Mouse (Mus musculus) cerebellum, adult 9-10 months (tissue): ENCODE measurements around the gene Ahrr.
A peak's percentile ranks its signal among the peaks of the same experiment; 100 is the strongest.

ENCODE experiments used
- DNase-seq: peaks from one replicate; pipeline ENCODE4 v3.0.0; 2022

Ahrr gene

DNA sequence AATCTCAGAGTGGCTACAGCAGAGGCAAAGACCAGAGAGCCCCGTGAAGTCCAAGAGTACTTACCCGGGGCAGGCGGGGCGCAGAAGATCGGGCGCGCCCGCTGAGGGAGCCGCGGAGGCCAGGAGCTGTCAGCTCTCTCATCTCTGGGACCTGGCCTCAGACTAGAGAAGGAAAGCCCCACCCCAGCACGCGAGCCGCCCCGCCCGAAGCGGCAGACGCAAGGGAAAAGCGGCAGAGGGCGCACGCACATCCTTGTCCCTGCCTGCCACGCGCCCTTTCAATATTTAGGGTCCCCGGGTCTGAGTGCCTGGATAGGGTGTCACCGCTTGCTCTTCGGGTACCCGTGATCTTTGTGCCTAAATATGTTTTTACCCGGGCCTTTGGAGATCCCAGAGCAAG lies at the start of gene Ahrr:
Gene Ahrr (minus strand): TSS at position 165 of the 400 bp plus-strand sequence.
- DNase-seq: no peak

DNA sequence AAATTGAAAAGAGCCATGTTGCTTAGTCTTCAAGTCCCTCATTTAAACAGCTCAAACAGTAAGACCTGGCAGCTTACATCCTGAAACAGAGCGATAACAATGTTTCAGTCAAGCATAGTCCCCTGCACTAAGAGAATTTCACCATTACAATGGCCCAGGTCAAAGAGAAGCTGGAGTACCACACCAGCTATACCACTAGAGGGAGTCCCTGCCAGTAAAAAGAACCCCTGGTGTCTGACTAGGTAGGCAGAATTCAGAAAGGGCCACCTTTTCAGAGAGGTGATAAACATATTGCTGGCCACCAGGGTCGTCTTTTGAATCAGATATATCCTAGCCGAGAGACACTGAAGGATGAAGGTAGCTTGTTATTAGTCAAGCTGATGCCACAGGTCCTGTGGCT lies 48.9 kb upstream of the Ahrr start:
- peak; percentile 32 for DNase-seq

DNA sequence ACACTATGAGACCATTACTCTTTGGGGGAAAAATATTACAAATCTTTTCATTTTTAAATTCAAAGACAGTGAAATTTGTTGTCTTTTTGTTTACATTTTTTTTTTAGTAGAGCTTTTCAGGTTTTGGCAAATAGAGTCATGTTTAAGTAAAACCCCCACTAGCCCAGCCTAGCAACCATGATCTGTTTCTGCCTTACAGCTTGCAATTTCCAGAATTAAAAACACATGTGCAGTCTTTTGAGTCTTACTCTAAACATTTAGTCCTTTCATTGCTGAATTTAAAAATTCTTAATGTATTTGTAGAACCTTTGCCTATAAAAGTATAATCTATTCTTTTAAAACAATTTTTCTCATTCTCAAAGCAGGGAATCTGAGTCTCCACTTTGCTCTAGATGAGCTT lies 37.2 kb upstream of the Ahrr start:
- no peak for DNase-seq

DNA sequence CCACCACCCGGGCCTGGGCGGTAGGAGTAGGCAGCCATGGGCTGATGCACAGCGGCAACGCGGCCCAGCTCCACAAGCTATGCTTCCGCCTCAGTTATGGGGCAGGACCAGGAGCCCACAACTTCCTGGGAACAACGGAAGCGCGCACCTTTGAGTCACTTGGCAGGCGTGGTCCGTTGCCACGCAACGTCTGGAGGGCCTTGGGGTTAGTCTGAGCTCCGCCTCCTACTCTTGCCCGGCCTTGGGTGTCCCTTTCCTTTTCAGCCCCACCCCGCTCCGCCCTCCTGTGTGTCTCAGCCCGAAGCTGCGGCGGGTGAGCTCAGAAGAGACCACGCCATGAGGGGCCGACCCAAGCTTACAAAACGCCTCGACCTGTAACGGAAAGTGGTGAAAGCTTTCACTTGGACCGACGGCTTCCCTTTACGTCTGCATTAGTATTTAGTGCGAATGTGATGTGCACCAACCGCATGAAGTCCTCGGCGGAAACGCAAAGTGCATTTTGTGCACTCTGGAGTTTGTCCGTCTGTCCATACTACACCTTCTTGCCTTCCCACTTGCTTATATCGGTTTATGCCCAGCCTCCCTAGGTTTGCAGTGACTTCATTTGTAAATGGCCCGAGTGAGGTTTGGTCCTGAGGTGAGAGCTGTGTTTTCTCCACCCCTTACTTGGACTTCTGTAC lies 25.2 kb upstream of the Ahrr start, which contains the start of gene Pdcd6:
Gene Pdcd6 (minus strand): TSS at position 411 of the 680 bp plus-strand sequence.
- DNase-seq: peak; percentile 89

DNA sequence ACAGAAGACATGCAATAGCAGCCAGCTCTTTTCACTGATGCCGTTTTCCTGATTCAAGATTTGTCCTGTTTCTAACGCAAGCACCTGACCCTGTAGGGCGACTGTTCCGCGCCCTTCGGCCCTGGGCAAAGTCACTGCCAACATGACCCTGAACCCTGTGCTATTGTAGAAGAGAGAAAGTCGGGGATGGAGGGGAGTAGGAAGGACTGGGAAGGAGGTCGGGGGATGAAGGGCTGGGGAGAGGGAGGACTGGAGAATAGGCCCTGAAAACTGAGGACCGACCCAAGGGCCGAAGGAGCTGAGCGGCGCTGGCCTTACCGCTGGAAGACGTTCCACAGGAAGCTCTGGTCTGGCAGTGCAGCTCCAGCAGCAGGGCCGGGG lies 24.6 kb upstream of the Ahrr start:
- no peak for DNase-seq

DNA sequence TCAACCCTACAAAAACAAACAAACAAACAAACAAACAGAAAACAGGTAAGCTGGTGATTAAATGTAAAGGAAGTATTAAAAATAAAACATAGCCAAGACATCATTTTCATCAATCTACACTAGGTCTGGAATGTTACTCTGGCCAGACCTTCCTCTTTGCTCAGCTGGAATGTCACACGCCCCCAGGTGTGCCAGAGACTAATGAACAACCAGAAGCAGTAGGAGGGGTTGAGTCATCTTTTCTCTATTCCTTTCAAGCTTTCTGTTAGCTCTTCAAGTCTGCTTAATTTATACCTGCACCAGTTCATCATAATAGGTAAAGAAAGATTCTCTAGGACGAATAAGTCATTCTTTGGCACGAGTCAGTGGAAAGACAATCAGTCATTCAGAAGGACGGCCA lies 24.3 kb upstream of the Ahrr start:
- no peak for DNase-seq

DNA sequence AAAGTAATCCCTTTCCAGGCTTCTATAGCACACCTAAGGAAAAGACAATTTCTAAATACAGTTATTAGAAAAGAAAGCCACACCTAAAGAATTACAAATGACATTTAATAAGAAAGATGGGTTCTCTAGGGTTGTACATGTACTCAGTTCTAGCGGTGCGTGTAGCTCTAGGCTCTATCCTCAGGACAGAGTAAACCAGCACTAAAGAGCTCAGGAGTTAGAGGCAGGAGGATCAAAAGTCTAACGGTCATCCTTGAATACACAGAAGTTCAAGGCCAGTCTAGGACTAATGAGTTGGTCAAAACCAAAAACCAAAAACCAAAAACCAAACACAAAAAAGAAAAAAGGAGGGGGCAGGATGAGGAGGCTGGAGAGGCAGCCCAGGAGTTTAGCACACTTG lies 22.5 kb upstream of the Ahrr start:
- DNase-seq: no peak

DNA sequence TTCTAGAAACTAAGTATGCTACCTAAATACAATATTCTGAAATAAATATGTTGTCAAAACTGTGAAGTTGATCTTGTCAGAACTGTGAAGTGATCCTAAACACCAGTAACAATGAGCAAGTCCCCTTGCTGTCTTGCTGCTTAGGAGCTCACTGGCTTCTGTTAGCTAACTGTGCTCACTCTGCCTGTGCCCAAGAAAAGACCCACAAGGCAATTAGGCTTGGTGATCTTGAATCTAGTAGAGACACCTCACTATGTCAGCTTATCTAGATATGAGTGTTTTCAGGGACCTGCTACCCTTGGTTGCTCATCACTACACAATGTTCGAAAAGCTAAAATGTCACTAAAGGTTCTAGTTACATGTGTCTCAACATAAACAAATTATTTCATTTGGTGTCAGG lies 13.6 kb upstream of the Ahrr start:
- DNase-seq: no peak

DNA sequence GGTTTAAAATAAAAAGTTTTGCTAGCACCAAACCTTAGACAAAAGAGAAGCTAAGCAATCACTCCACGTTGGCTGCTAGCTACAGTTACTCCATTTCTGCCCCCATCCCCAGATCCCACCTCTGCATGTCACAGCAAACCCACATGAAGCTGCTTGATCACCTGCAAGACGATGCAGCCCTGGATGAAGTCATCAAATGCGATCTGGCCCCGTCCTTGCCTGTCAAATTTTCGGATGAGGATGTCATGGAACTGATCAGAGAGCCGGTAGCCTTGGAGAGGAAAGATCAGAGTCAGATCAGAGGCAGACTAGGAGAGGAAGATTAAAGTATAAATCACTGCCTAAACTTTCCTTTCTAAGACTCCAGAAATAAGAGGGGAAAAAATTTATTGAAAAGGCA lies 13.2 kb upstream of the Ahrr start:
- no peak for DNase-seq

DNA sequence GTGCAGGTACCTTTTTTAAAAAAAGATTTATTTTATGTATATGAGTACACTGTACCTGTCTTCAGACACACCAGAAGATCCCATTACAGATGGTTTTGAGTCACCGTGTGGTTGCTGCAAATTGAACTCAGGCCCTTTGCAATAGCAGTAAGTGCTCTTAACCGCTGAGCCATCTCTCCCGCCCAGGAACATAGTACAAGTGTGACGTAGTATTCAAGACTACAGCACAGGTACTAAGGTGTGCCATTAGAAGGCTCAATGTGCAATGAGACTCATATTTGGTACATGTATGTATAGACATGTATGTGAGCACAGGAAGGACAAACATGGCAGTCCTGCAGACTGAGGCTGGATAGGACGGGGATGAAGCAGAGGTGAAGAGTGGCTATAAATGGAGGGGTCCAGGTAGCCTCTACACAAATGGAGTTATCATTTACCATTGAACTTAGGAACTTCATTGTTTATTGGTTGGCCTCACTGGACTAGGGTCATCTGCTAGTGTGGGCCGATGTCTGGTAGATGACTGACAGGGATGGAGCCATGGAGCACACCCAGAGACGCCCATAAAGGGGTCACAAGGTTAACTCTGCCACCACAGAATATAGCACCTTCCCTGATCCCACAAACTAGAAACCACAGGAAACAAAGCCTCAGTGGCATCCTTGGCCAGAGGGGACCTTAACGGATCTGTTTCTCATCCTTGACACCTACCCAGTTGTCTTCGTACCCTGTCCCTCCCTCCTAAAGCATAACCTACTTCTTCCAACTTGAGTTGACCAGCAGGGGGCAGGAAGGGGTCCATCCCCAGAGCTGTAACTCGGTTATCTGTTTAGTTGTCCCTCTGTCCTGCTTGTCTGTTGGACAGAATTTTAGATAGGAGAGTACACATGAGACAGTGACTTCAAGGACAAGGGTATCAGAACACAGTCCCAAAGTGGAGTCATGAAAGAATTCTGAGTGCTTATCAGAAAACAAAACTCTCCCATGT lies 10.2 kb upstream of the Ahrr start:
- no peak for DNase-seq

DNA sequence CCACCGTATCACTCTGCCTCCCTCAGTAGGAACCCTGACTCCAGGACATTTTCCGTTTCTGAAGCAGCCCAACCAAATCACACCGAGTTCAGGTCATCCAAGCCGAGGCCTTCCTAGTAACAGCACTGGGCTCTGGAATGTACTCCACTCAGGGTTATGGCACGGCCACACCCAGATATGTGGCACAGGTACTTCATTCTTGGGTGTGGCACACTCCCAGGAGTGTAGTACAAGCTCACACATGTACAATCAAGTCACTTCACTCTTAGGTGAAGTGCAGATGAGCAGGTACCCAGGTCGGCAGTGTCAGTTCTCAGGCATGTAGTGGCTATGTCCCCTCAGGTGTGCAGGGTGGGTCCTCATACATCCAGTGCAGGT lies 9.5 kb upstream of the Ahrr start:
- no peak for DNase-seq

DNA sequence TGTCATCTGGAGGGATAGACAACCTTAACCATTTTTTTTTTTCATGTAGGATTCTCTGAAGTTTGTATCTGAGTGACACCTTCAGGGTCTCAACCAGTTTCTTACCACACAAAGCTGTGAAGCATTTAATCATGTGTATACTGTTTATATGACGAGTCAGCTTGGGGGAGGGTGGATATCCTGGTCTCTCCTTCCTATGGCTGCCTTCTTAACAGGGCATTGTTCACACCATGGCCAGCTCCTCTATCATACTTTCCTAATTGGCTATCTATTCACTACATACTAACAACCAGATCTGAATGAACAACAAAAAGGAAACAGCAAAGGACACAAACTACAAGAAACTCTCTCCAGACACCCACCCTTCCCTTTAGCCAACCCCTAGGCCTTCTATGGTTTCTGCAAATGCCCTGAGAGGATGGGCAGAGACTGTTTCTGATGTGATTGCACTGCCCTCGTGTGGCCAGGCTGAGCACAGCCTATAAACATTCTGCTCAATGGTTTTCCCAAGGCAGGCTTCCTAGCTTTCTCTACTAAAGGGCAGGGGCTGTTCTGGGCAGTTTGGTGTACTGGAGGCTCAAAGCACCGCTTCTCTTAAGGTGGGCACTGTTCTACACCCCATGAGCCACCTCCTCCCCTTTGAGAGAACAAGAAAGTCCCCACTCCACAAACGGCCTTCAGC lies 8.9 kb upstream of the Ahrr start:
- peak; percentile 63 for DNase-seq

DNA sequence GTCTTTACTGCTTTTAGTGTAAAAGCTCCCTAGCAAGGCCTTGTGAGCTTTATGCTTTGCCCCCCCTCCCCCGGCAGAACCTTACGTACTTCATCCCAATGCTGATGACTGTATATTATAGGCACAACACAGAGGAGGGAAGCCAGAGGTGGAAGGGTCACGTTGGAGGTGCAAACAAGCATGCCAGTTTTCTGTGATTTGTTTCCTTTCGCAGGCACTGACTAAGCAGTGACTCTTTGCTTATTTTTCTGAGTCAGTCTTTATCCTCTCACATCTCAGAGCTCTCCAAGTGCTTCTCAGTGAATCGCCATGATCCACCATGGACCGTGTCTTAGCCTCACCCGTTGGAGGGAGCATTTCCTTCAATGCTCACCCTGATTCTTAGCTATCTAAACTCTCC lies 4.2 kb upstream of the Ahrr start:
- DNase-seq: no peak

DNA sequence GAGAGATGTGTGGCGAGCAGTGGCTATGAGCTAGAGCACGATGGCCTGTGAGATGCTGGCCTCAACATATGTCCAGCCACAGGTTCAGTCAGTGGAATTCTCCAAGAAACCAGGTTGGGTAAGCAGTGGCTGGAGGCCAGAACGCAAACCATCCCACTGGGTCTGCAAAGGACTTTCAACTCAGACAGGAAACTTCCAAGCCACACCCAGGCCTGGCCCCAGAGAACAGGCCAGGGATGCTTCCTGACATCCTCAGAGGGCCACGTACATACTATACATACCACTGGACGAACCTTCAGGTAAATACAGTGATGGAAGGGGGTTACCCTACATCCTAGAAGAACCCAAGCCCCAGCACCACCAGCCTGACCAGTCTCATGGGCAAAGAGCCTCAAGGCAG lies 2.5 kb downstream of the Ahrr start:
- no peak for DNase-seq

DNA sequence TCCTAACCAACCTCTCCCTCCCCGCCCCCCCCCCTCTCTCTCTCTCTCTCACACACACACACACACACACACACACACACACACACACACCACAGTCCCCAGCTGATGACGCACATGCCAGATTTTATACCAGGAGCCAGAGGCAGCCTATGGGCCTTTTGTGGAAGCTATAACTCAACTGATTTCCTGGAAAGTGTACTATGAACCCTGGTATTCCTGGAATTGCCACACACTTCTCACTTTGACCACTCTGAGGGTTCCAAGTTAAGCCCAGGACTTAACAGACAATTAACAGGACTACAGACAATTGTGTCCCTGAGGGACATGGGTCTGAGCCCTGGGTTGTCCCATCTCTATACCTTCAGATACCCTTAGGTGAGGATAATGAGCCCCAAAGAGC lies 9.8 kb downstream of the Ahrr start:
- DNase-seq: no peak

DNA sequence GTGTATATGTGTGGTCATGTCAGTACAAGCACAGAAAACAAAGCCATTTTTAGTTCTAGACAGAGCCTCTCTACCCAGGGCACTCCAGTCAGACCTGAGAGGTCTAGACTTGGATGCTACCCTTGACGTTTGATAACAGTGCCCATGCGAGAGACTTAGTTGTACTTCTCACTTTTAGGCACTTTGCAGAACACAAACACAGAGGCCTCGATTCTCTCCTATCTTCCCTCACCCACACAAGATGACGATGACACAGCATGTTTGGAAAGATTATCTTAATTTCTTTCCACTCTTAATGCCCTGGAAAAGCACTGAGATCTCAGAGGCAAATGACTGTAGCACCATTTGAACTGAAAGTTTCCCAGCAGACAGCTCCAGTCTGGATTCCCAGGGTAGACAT lies 16.4 kb downstream of the Ahrr start:
- DNase-seq: no peak

DNA sequence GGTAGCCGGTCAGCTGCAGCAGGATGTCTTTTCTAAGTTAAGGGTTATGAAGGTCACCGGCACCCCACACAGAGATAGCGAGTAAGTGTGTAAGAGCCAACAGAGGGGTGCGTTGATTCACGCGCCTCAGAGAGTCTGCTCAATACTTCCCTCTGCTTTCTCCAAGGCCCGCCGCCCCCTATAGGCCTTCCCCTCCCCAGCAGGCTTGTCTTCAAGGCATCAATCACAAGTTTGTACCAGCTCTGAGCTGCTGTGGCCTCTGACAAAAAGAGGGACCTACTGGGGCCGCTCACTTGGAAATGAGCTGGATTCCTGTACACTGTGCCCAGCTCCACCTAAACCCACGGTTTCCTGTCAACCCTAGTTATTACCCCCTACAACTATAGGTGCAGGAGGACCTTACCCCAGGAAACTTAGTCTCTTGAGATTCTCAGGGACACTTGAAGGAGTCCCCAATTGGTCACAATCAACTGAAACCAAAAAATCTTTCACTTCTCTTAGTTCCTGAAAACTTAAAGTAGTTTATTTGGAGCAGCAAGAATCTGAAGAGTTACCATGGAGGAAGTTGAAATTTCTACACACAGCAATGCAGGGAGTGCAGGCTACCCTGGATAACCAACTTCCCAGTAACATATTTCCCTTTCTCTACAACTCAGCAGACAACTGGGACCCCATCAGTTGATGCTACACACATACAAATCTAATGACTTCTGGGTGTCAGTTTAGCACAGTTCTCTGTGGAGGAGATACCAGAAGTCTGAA lies 31.7 kb downstream of the Ahrr start:
- DNase-seq: no peak

DNA sequence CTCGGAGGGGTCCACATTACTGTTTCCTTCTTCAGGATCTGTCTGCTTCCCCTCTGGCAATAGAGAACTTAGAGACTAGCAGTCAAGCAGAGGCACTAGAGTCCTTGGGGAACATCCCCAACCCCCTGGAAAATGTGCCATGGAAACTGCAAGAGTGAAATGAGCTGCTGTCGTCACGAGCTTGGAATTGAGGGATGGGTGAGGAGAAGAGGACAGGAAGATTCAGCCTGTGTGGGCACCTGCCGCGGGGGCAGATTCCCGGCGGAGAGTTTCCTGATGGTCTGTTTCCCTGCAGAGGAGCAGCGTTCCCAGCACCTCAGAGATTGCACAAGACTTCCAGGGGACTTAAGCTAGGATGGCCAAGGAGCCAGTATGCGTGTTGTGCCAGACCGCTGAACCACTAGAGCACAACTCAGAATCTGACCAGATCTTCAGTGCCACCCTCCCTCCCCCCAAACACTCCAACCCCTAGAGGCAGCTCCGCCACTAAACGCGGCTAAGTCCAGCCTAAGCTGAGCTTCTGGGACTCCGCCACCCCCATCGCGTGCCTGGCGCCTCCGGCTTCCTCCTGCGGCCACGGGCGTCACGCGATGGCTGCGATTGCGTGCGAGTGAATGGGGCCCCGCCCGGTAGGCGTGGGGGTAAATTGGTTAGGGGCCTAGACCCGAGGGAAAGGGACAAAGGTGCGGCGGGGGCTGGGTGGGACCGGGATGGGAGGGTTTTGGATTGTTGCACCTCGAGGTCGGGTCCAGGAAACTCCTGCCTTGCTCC lies 32.5 kb downstream of the Ahrr start:
- no peak for DNase-seq

DNA sequence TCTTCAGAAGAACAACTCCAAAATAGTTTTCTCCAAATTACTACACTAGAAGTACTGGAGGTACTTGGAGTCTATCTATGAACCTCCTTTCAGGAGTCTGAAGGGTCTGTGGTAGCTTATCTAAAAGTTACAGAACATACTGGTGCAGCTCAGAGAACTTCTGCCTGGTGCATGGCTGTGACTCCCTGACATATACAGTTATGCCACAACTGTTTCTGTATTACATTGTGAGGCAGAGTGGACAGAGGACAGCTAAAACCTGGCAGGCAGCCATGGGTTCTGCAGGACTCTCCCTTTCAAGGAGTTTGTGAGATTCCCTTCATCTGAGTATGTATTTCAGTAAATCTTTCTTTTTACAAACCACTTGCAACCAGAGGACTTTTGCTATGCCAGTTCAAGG lies 45.6 kb downstream of the Ahrr start:
- no peak for DNase-seq

DNA sequence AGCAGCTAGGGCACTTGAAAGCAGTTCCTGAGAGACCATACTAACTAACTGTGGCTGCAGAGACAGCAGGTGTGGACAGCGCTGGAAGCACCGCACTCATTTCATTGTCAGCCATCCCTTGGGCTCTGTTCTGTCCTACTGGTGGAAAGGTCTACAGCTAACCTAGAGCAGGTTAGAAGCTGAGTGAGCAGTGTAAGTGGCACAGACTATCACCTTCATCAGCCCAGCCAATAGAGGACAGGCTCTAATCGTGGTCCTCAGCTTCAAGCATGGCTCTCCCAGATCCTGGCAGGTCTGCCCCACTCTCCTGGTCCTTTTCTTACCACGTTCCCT lies 46.3 kb downstream of the Ahrr start:
- no peak for DNase-seq

DNA sequence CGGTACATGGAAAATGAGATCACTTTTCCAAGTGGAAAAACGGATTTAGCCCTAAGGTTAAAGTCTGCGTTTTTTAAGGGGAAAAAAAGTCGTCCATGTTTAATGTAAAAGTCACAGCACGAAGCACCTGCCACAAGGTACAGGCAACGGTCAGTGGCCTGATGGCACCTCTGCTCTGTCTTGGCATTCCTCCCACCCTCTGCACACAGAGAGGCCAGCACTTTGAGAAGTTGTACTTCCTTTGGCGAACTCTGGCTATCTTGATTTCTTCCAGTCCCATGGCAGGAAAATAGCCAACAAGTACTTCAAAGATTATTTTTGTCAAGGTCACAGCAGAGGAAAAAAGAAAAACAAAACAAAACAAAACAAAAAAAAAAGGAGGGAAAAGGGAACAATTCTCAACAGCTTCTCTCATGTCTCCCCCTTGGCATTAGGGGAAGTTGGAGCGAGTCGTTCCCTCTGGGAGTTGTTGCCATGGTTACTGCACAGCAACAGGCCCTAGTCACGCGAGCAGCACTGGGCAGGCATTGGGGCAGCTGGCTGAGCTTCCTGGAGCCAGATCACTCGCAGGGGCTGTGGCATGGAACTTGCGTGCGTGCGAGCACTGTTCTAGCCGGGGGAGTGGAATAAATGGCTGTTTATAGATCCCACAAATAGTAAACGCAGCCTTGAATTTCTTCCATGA lies 46.8 kb downstream of the Ahrr start:
- DNase-seq: no peak

DNA sequence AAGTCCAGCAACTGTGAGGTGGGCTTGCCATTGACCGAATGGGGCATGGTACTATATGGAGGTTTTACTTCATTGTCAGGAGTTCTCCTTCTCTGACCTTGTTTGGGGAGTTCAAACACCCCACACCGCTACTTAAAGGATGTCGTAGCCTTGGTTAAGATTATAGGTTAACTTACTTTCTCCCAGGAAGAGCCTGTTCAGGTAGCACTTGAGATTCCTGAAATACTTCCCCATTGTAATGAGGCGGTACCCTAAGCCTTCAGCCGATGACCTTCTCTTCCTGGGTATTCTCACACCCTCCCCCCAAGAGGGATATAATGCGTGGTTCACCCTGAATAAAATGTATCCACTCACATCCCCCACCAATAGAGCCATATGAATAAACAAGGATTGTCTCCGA lies 54.6 kb downstream of the Ahrr start:
- DNase-seq: no peak
